19 mouse cellular contexts compared by ENCODE assay signal in genomic region chr9:116879600-116880457, GRCm38 (mm10).
DNase-seq lines count a peak whose midpoint lies in the region; ATAC-seq and TF ChIP-seq lines count a peak whose summit lies in the region.
"Had no signal": no experiment of that assay in that cellular context is flagged by ENCODE, and none has a peak within 500 bp of the region (broad histone marks: within the 10 kb centered on the region; RNA-seq: fewer than 3 reads in every experiment).

No protein-coding gene starts in this region.

- H3K9me3 ChIP-seq in heart, embryonic 12.5 days (replicated peaks) = peaks cover 8% of the 10 kb centered on the region
- H3K9me3 ChIP-seq in hindbrain, embryonic 14.5 days (ENCODE audit: control insufficient read depth, low read length) = no peaks in the 10 kb centered on the region; the same call in 1 of the 2 replicates
- H3K9me3 ChIP-seq in hindbrain, embryonic 12.5 days (replicated peaks) = no peaks in the 10 kb centered on the region
- H3K9me3 ChIP-seq in lung, embryonic 15.5 days = no peaks in the 10 kb centered on the region; the same call in 1 of the 2 replicates
- H3K9me3 ChIP-seq in intestine, postnatal 0 days (ENCODE audit: control insufficient read depth) = no peaks in the 10 kb centered on the region
- H3K9me3 ChIP-seq: forebrain, embryonic 15.5 days; stomach, embryonic 15.5 days had no signal

- TF ChIP-seq CTCF in intestine, postnatal 0 days (IDR thresholded peaks at IDR 0.05; ENCODE audit: low read depth) = no peak

- no peaks in the 10 kb centered on the region for H3K27me3 ChIP-seq in heart, embryonic 12.5 days (replicated peaks)
- H3K27me3 ChIP-seq in hindbrain, embryonic 14.5 days (ENCODE audit: control insufficient read depth, insufficient read depth, low read length) = no peaks in the 10 kb centered on the region
- no peaks in the 10 kb centered on the region for H3K27me3 ChIP-seq in hindbrain, embryonic 12.5 days
- no peaks in the 10 kb centered on the region for H3K27me3 ChIP-seq in lung, embryonic 15.5 days
- H3K27me3 ChIP-seq in intestine, postnatal 0 days (replicated peaks; ENCODE audit: control insufficient read depth, insufficient read depth, low read length) = no peaks in the 10 kb centered on the region
- H3K27me3 ChIP-seq: forebrain, embryonic 15.5 days; stomach, embryonic 15.5 days had no signal

- H3K4me2 ChIP-seq in heart, embryonic 12.5 days = no peak overlapping the region
- H3K4me2 ChIP-seq in hindbrain, embryonic 14.5 days (replicated peaks) = no peak overlapping the region
- no peak overlapping the region for H3K4me2 ChIP-seq in hindbrain, embryonic 12.5 days (replicated peaks)
- no peak overlapping the region for H3K4me2 ChIP-seq in lung, embryonic 15.5 days
- H3K4me2 ChIP-seq in intestine, postnatal 0 days (replicated peaks; ENCODE audit: low read depth) = no peak overlapping the region
- H3K4me2 ChIP-seq: forebrain, embryonic 15.5 days; stomach, embryonic 15.5 days had no signal

- DNase-seq in heart, adult 8-10 months (ENCODE audit: low spot score) = no peak
- no peak for DNase-seq in hindbrain, embryonic 14.5 days (ENCODE audit: low spot score)
- DNase-seq in lung, postnatal 4 days = no peak
- DNase-seq in adipocyte (ENCODE audit: low spot score) = no peak
- DNase-seq: cerebellum, adult 18-20 months; cerebellum, postnatal 25 days; embryo, embryonic 11 days; gastrocnemius, postnatal 25 days; kidney, adult 11 months; retina, postnatal 1 day; thymus, adult 18-20 months had no signal

- H3K36me3 ChIP-seq in heart, embryonic 12.5 days = no peaks in the 10 kb centered on the region
- H3K36me3 ChIP-seq in hindbrain, embryonic 14.5 days (replicated peaks; ENCODE audit: control insufficient read depth, insufficient read depth) = no peaks in the 10 kb centered on the region
- H3K36me3 ChIP-seq in hindbrain, embryonic 12.5 days = no peaks in the 10 kb centered on the region
- 0 out of 2 replicates have a peak, but pooled peaks cover 5% of the 10 kb centered on the region for H3K36me3 ChIP-seq in lung, embryonic 15.5 days
- no peaks in the 10 kb centered on the region for H3K36me3 ChIP-seq in intestine, postnatal 0 days (ENCODE audit: control insufficient read depth, insufficient read depth)
- H3K36me3 ChIP-seq: forebrain, embryonic 15.5 days; G1E; stomach, embryonic 15.5 days had no signal

- H3K27ac ChIP-seq in heart, embryonic 12.5 days (ENCODE audit: poor library complexity, severe bottlenecking) = peak overlapping the region; percentile 85
- H3K27ac ChIP-seq in hindbrain, embryonic 14.5 days = peak overlapping the region; percentile 32; the same call in 1 of the 2 replicates
- H3K27ac ChIP-seq in hindbrain, embryonic 12.5 days = no peak overlapping the region
- H3K27ac ChIP-seq in lung, embryonic 15.5 days = peak overlapping the region; percentile 82
- H3K27ac ChIP-seq in intestine, postnatal 0 days (ENCODE audit: low read depth, low read length) = peak overlapping the region; percentile 31
- H3K27ac ChIP-seq: forebrain, embryonic 15.5 days; stomach, embryonic 15.5 days had no signal

- 56% methylated on average over 10 of the region's 10 CpGs for WGBS in heart, embryonic 12.5 days
- 85% methylated on average over 10 of the region's 10 CpGs for WGBS in hindbrain, embryonic 14.5 days
- 92% methylated on average over 10 of the region's 10 CpGs for WGBS in hindbrain, embryonic 12.5 days
- WGBS in lung, embryonic 15.5 days = 50% methylated on average over 10 of the region's 10 CpGs
- WGBS in intestine, postnatal 0 days = 49% methylated on average over 10 of the region's 10 CpGs

- no peak overlapping the region for H3K4me3 ChIP-seq in heart, embryonic 12.5 days
- H3K4me3 ChIP-seq in hindbrain, embryonic 14.5 days (replicated peaks; ENCODE audit: low read length) = no peak overlapping the region
- H3K4me3 ChIP-seq in hindbrain, embryonic 12.5 days = no peak overlapping the region
- H3K4me3 ChIP-seq in lung, embryonic 15.5 days = no peak overlapping the region
- no peak overlapping the region for H3K4me3 ChIP-seq in intestine, postnatal 0 days (ENCODE audit: low read depth, low read length)
- H3K4me3 ChIP-seq: forebrain, embryonic 15.5 days; stomach, embryonic 15.5 days had no signal

- H3K4me1 ChIP-seq in heart, embryonic 12.5 days (replicated peaks) = peaks cover 16% of the 10 kb centered on the region
- 0 out of 2 replicates have a peak, but pooled peaks cover 3% of the 10 kb centered on the region for H3K4me1 ChIP-seq in hindbrain, embryonic 14.5 days (replicated peaks; ENCODE audit: control insufficient read depth, insufficient read depth, low read length)
- no peaks in the 10 kb centered on the region for H3K4me1 ChIP-seq in hindbrain, embryonic 12.5 days
- H3K4me1 ChIP-seq in lung, embryonic 15.5 days = peaks cover 31% of the 10 kb centered on the region
- no peaks in the 10 kb centered on the region for H3K4me1 ChIP-seq in intestine, postnatal 0 days (replicated peaks; ENCODE audit: control insufficient read depth, insufficient read depth, low read length)
- H3K4me1 ChIP-seq: forebrain, embryonic 15.5 days had no signal

- peak; percentile 68 for ATAC-seq in heart, embryonic 12.5 days (ENCODE audit: insufficient number of reproducible peaks, low FRiP score)
- ATAC-seq in hindbrain, embryonic 14.5 days (ENCODE audit: low FRiP score) = no peak
- ATAC-seq in hindbrain, embryonic 12.5 days (ENCODE audit: low FRiP score) = no peak
- peak; percentile 50; the same call in 1 of the 2 replicates for ATAC-seq in lung, embryonic 15.5 days (ENCODE audit: borderline replicate concordance, extremely low read depth, low FRiP score, low TSS enrichment)
- peak; percentile 90 for ATAC-seq in intestine, postnatal 0 days
- ATAC-seq: forebrain, embryonic 15.5 days; midbrain, embryonic 16.5 days had no signal

- no peak overlapping the region for H3K9ac ChIP-seq in heart, embryonic 12.5 days
- no peak overlapping the region for H3K9ac ChIP-seq in hindbrain, embryonic 14.5 days
- no peak overlapping the region for H3K9ac ChIP-seq in hindbrain, embryonic 12.5 days
- no peak overlapping the region for H3K9ac ChIP-seq in lung, embryonic 15.5 days
- no peak overlapping the region for H3K9ac ChIP-seq in intestine, postnatal 0 days (ENCODE audit: low read depth, low read length)
- H3K9ac ChIP-seq: forebrain, embryonic 15.5 days; stomach, embryonic 15.5 days had no signal

Comparison
In these comparisons a context has a peak if more than half of its experiments do, and no peak if none do; other contexts are left out.
1. ATAC-seq: peak in heart, embryonic 12.5 days (single experiment), lung, embryonic 15.5 days (single experiment) and intestine, postnatal 0 days (single experiment); none in hindbrain, embryonic 14.5 days (single experiment) and hindbrain, embryonic 12.5 days (single experiment).